Mouse (Mus musculus) subcutaneous adipose tissue, adult 2 months (tissue): Measurements from ENCODE around the gene Cnot9. TPM values are rescaled to one million over a fixed set of nuclear protein-coding genes. Genes with fewer than 3 reads are reported as not detected.

Experiments
- polyA plus RNA-seq: library from polyadenylated mRNA; depleted of rRNA; stranded (reverse); fragments of >200 nt; gene quantifications from 2 replicates; pipeline ENCODE4 v1.2.3, GENCODE M21; 2012; ENCODE audit warnings: low replicate concordance; rRNA removed

Gene Cnot9
- polyA plus RNA-seq, result 15.8 and 31.4 TPM in 2 replicates

GRCm38 (mm10) chr1:74505721-74506464, at the start of gene Cnot9:
Cnot9 (plus strand) TSS chr1:74506058.

GRCm38 (mm10) chr1:74542451-74542961, 36.6 kb downstream of the Cnot9 start, which contains the start of gene Plcd4:
Plcd4 (plus strand) TSS chr1:74542888.

DNA sequence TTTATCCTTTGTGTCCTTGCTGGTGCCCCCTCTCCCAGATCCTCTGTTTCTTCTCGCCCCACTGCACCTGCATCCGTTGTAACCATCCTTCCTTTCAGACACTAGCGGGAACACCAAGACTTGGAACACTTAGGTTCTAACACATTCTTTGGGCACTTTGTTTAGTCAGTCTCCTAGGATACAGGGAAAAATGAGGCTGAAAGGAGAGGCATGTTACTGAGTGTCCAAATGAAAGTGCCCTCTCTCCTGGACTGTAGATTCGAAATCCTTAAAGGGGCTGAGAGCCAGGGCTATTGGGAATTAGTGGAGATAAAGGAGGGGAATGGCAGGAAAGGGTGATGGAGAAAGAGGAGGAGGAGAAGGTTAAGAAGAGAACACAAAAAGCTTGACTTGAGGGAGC, 38.3 kb downstream of the Cnot9 start, which contains the start of gene Usp37:
Usp37 (minus strand) TSS at position 101 of the 400 bp plus-strand sequence.

Other genes starting within 250 kb of the Cnot9 start
- gene Gpbar1, start 227.5 kb upstream of the Cnot9 start, polyA plus RNA-seq, result 0.29 and 1.5 TPM in 2 replicates
- 174 and 184 TPM in 2 replicates for gene Aamp, start 221.3 kb upstream of the Cnot9 start, polyA plus RNA-seq
- gene Pnkd, start 221.1 kb upstream of the Cnot9 start, polyA plus RNA-seq, result 64.7 and 99.9 TPM in 2 replicates
- gene Tmbim1, start 200.4 kb upstream of the Cnot9 start, polyA plus RNA-seq, result 198 and 343 TPM in 2 replicates
- gene Catip, start 143.9 kb upstream of the Cnot9 start, polyA plus RNA-seq, result 2.1 and 2.8 TPM in 2 replicates
- gene Slc11a1, start 130.9 kb upstream of the Cnot9 start, polyA plus RNA-seq, result 67.9 and 69.7 TPM in 2 replicates
- gene Ctdsp1, start 114.5 kb upstream of the Cnot9 start, polyA plus RNA-seq, result 134 and 200 TPM in 2 replicates
- gene Vil1, start 96.7 kb upstream of the Cnot9 start, polyA plus RNA-seq, result 0.45 and 0.99 TPM in 2 replicates
- 0.13 and 0.57 TPM in 2 replicates for gene Plcd4, start 36.8 kb downstream of the Cnot9 start, polyA plus RNA-seq
- gene Usp37, start 38.2 kb downstream of the Cnot9 start, polyA plus RNA-seq, result 3.1 and 7.2 TPM in 2 replicates
- gene Zfp142, start 82.2 kb downstream of the Cnot9 start, polyA plus RNA-seq, result 9.1 and 28.9 TPM in 2 replicates
- 30.8 and 30.9 TPM in 2 replicates for gene Bcs1l, start 82.2 kb downstream of the Cnot9 start, polyA plus RNA-seq
- 64.1 and 96.1 TPM in 2 replicates for gene Rnf25, start 95.3 kb downstream of the Cnot9 start, polyA plus RNA-seq
- gene Stk36, start 95.4 kb downstream of the Cnot9 start, polyA plus RNA-seq, result 2.4 and 6.3 TPM in 2 replicates
- gene Ttll4, start 155.7 kb downstream of the Cnot9 start, polyA plus RNA-seq, result 11.0 and 27.6 TPM in 2 replicates
- gene Cyp27a1, start 207.5 kb downstream of the Cnot9 start, polyA plus RNA-seq, result 44.1 and 60.8 TPM in 2 replicates
- 0.60 and 9.6 TPM in 2 replicates for gene Prkag3, start 243.2 kb downstream of the Cnot9 start, polyA plus RNA-seq